Mouse (Mus musculus) olfactory bulb, adult 2 months (tissue): ENCODE measurements around the gene Sult1e1. TPM values are rescaled to one million over a fixed set of nuclear protein-coding genes. Genes with fewer than 3 reads are reported as not detected.

Source experiments
- H3K27ac ChIP-seq: fragments of 200-500 bp; 2 replicates; pipeline ENCODE4 v1.5.1; 2012; ENCODE audit warnings: low read depth, low read length; ENCODE audit not compliant: insufficient read depth
- H3K4me1 ChIP-seq: fragments of 200-500 bp; 2 replicates; pipeline ENCODE4 v1.6.1; 2012; ENCODE audit warnings: low read length; ENCODE audit not compliant: control insufficient read depth, insufficient read depth
- H3K4me3 ChIP-seq: fragments of 200-500 bp; 2 replicates; pipeline ENCODE4 v1.5.1; 2012; ENCODE audit warnings: mild to moderate bottlenecking, low read depth, low read length, moderate library complexity; ENCODE audit not compliant: insufficient read depth
- CTCF ChIP-seq: fragments of 200-500 bp; IDR thresholded peaks from 2 replicates; pipeline ENCODE4 v1.5.1; 2012; ENCODE audit warnings: low read depth, mild to moderate bottlenecking, low read length, moderate library complexity; ENCODE audit not compliant: insufficient read depth
- POLR2A ChIP-seq: fragments of 200-500 bp; IDR thresholded peaks from 2 replicates; pipeline ENCODE4 v1.6.1; 2012; ENCODE audit warnings: mild to moderate bottlenecking, low read depth, low read length, moderate library complexity; ENCODE audit not compliant: insufficient read depth
- WGBS: fragments of 180-500 bp; shearing (Covaris S2); methylation state at CpG from one replicate; pipeline ENCODE4 v1.1.7; 2018; 5-methylcytosine and 5-hydroxymethylcytosine counted together
- polyA plus RNA-seq: library from polyadenylated mRNA; stranded (reverse); fragments of >200 nt; gene quantifications from 2 replicates; pipeline ENCODE4 v1.2.4, GENCODE M21; 2012; ENCODE audit warnings: low replicate concordance; ENCODE audit not compliant: missing spikeins, insufficient read depth, insufficient read length

The Sult1e1 gene
- not detected in 2 replicates for polyA plus RNA-seq

DNA sequence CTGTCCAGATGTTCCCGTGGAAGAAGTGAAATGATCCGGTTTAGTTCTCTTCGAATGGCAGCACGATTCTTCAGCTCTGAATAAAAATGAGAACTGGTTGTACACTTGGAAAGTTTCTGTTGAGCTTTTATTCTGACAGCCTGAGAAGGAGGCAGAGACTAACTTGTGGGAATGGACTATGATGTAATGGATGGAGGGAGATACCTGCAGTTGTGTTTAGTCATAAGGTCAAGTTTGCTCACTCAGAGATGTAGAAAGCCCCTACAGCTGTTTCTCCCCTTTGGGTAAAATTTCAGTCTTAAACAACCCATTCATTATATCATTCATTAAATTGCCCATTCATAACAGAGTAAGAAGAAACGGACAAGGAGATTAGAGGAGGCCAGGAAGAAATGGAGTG is at the start of gene Sult1e1:
Gene Sult1e1, minus strand, starts transcription at position 101 of the 400 bp plus-strand sequence.
- no peak for TF ChIP-seq POLR2A
- no peak for TF ChIP-seq CTCF
- no peaks in the 10 kb centered on the region for H3K4me1 ChIP-seq
- H3K27ac ChIP-seq, result no peak within 1 kb of the TSS
- 64% methylated on average over 5 of the region's 5 CpGs for WGBS
- H3K4me3 ChIP-seq, result no peak within 1 kb of the TSS

DNA sequence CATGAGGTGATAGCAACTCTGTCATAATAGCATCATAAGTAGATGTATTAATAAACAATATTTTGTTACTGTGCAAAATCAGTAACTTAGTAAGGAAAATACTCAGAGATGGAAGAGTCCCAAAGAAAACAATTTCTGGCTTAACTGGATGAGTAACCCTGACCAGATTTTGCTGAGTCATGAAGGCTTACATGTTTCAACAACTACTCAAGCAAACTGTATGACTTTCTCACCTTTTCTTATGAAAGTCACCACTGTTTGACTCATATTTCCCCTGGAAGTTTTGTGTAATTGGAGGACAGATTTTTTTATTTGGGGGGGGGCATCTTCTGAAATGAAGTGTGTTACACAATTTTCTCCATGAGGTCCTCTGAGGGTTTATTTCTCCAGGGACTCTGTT is 31.3 kb upstream of the Sult1e1 start:
- no peak for TF ChIP-seq POLR2A
- no peak for TF ChIP-seq CTCF
- no peak overlapping the region for H3K27ac ChIP-seq
- H3K4me3 ChIP-seq, result no peak overlapping the region
- no peaks in the 10 kb centered on the region for H3K4me1 ChIP-seq

DNA sequence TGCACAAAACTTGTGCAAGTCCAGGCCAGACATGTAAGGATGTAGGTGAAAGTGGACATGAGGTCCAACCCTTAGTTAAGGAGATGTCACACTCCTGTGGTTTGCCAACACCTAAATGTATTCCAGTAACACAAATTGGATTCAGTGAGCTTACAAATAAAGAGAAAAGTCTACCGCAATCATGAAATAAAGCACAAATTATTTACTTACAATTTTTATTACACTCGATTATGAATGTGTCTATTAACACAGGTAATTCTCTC is 23.7 kb upstream of the Sult1e1 start:
- 93% methylated on average over 2 of the region's 2 CpGs for WGBS
- no peak overlapping the region for H3K27ac ChIP-seq
- H3K4me3 ChIP-seq, result no peak overlapping the region
- no peaks in the 10 kb centered on the region for H3K4me1 ChIP-seq
- no peak for TF ChIP-seq CTCF
- no peak for TF ChIP-seq POLR2A

DNA sequence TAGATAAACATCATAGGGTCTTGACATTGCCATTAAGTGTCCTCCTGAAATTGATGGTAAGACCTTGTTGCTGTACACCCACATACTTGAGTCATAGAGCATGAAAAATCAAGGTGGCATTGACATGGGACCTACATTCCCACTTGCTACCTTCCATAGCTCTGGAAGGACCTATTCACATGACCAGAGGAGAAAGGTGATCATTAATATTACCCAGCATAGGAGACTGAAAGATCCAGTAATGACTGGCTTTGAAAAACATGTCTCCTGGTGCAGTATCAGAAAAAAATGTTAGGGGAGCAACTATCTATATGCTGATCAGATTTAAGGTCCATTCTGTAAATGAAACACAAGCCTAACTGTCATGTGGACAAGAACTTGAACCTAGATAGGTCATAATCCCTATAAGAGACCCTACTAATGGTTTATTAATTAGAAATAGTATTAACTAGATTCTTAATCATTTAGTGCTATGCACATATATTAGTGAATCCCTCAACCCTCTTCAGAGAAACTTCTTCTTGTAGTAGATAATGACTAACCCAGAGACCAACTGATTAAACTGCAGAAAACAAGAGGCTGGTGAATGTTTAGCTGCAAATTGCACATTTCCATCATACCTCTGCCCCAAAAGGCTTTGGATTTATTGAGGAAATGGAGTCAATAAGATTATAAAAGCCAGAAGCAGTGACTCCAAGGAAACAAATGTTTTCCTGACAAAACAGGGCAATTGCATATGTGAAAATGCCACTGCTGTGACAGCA is 23.2 kb upstream of the Sult1e1 start:
- Histone ChIP-seq H3K4me3 (no peak overlapping the region), H3K27ac (no peak overlapping the region), H3K4me1 (no peaks in the 10 kb centered on the region)
- TF ChIP-seq CTCF, result no peak
- TF ChIP-seq POLR2A, result no peak

DNA sequence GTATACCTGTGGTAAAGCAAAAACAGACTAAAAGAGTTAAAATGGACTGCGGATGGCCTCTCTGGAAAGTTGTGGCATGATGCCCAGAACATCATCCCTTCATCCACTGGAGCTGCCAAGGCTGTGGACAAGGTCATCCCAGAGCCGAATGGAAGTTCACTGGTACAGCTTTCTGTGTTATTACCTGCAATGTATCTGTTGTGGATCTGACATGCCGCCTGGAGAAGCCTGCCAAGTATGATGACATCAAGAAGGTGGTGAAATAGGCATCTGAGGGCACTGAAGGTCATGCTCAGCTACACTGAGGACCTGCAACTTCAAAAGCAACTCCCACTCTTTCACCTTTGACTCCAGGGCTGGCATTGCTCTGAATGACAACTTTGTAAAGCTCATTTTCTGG is 9.6 kb upstream of the Sult1e1 start:
- 70% methylated on average over 3 of the region's 3 CpGs for WGBS
- Histone ChIP-seq H3K27ac (no peak overlapping the region), H3K4me1 (no peaks in the 10 kb centered on the region), H3K4me3 (no peak overlapping the region)
- TF ChIP-seq CTCF, result no peak
- TF ChIP-seq POLR2A, result no peak

DNA sequence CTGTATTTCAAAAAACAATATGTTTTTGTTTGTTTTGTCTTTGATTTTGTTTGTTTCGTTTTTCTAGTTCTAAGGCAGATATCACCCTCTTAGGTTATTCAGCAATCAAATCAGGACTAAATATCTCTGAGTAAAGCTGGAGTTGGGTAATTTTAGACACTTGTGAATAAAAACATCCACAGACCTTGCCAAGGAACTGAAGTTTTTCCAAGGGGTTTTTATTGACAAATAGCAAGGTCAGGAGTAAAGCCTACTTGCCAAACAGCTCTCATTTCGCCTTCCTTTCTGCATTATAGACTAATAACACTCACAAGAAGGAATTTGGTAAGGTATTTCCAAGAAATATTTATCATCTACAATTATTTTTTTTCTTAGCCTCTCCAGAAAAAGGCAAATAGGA is 6.5 kb upstream of the Sult1e1 start:
- no peak overlapping the region for H3K4me3 ChIP-seq
- no peak overlapping the region for H3K27ac ChIP-seq
- 70% methylated on average over 2 of the region's 2 CpGs for WGBS
- H3K4me1 ChIP-seq, result no peaks in the 10 kb centered on the region
- TF ChIP-seq POLR2A, result no peak
- TF ChIP-seq CTCF, result no peak

DNA sequence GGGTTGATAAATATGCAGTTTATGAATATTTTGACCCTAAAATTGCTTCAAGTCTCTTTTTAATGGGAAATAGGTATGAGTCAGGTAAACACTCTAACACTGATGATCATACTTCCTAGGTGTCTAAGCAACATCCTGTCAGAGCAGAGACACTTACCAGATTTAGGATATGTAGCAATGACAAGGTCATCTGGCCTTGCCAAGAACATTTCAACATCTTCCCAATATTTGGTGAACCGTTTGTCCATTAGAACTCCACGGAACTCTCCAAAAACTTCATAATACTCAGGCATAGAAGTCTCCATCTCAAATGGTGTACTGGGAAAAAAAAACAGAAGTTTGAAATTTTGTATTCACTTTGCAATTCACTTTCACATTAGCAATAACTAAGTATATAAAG is 1.5 kb downstream of the Sult1e1 start:
- no peak overlapping the region for H3K4me3 ChIP-seq
- TF ChIP-seq POLR2A (no peak), CTCF (no peak)
- no peak overlapping the region for H3K27ac ChIP-seq
- no peaks in the 10 kb centered on the region for H3K4me1 ChIP-seq
- WGBS, result 94% methylated on average over 2 of the region's 2 CpGs

DNA sequence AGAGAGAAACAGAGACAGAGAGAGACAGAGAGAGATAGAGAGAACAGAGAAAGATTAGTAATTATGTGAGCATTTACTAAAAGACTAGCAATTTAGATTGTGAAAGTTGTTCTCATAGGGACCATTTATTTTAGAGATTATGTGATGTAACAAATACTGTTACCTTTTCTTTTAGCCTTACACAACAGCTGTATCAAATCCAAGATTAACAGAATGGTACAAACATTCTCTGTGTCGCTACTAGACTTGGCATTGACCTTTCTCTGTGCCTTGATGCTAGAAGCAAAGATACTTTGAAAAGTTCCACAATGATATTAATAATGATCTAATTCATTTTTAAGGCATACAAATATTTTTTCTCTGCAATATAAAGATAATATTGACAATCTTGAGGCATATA is 11.0 kb downstream of the Sult1e1 start:
- Histone ChIP-seq H3K4me3 (no peak overlapping the region), H3K27ac (no peak overlapping the region), H3K4me1 (no peaks in the 10 kb centered on the region)
- WGBS, result 85% methylated on average over 1 of the region's 1 CpGs
- no peak for TF ChIP-seq POLR2A
- no peak for TF ChIP-seq CTCF

DNA sequence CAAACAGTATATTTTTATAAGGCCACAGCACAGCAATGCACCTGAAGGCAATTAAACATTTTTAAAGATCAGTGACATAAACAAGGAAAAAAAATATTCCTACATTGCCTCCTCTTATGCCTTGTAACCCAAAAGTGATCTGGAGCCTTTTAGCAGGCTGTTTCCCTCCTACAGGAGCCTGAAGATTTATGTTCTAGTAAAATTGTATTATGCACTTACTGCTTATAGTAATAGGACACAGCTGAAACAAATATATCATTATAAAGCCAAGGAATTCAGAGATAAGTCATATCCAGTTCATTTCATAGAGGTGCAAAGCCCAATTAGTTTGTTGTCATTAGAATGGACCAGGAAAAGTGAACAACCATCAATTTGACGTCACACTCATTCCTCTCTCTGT is 17.2 kb downstream of the Sult1e1 start:
- no peak overlapping the region for H3K4me3 ChIP-seq
- H3K4me1 ChIP-seq, result no peaks in the 10 kb centered on the region
- TF ChIP-seq POLR2A (no peak), CTCF (no peak)
- 64% methylated on average over 1 of the region's 1 CpGs for WGBS
- no peak overlapping the region for H3K27ac ChIP-seq

DNA sequence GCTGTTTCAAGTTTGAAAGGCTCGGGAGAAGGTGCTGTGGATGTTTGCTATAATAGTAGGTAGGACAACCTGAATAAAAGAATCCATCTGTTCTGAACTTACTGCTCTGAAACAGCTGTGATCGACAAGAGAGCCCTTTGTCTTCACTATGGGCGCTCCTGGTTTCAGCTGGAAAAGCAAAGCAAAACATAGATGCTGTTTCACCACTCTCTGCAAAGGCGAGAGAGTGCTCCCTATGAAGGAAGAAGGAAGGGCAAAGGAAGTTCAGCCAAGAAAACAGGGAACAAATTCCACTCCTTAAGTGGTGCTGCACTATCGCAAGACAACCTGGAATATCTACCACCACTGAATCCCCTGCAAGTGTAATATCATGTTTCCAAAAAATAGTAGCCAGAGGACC is 17.9 kb downstream of the Sult1e1 start:
- TF ChIP-seq CTCF (no peak), POLR2A (no peak)
- Histone ChIP-seq H3K4me3 (no peak overlapping the region), H3K4me1 (no peaks in the 10 kb centered on the region), H3K27ac (no peak overlapping the region)
- WGBS, result 42% methylated on average over 5 of the region's 5 CpGs
